Mouse (Mus musculus) stomach, postnatal 0 days (tissue): Measurements from ENCODE around the gene Abcc8.

Source experiments
- CTCF ChIP-seq: IDR thresholded peaks from 2 replicates; pipeline ENCODE4 v1.5.1; 2016; ENCODE audit warnings: antibody characterized with exemption, low read depth, mild to moderate bottlenecking, moderate library complexity
- EP300 ChIP-seq: optimal IDR thresholded peaks from 2 replicates; pipeline ENCODE3; 2016; ENCODE audit warnings: antibody characterized with exemption

DNA sequence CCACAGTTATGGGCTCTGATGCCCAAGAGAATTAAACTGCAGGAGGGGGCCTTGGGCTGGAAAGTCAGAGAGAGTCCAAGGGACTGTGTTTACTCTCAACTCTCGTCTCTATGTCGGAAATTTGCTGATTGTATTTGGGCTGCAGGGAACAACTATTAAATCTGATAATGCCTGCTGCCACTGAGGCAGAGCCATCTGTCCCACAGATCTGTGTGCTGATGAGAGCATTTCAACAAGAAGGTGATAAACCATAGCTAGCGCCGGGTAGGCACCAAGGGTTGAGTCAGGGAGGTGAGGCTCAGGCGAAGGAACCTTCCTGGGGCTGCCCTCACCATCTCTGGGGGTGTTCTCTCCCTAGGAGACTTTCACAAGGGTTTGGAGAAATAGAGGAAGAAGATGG, 17.1 kb downstream of the Abcc8 start:
- no peak for TF ChIP-seq CTCF
- no peak for TF ChIP-seq EP300
